Mouse (Mus musculus): ENCODE measurements around the gene Gm7544. TPM values are rescaled to one million over a fixed set of nuclear protein-coding genes. Genes with fewer than 3 reads are reported as not detected.

The Gm7544 gene
- not detected in 2 replicates for polyA plus RNA-seq (2012; rRNA removed)

GRCm38 (mm10) chr1:82955913-82956312 lies at the start of gene Gm7544:
TSS of gene Gm7544 (minus strand) at chr1:82956013.

GRCm38 (mm10) chr1:83000306-83000705 lies 44.5 kb upstream of the Gm7544 start, which contains the start of gene Gm47959:
TSS of gene Gm47959 (plus strand) at chr1:83000548.

GRCm38 (mm10) chr1:82959870-82960385 lies 4.1 kb upstream of the Gm7544 start, which contains the start of gene Gm47955:
TSS of gene Gm47955 (plus strand) at chr1:82960286.

GRCm38 (mm10) chr1:82943295-82943694 lies 12.5 kb downstream of the Gm7544 start, which contains the start of gene A030003K21Rik:
TSS of gene A030003K21Rik (minus strand) at chr1:82943388.

GRCm38 (mm10) chr1:82931326-82931725 lies 24.5 kb downstream of the Gm7544 start, which contains the start of gene Gm6217:
TSS of gene Gm6217 (minus strand) at chr1:82931399.

GRCm38 (mm10) chr1:82924650-82925049 lies 31.2 kb downstream of the Gm7544 start, which contains the start of gene A030014E15Rik:
TSS of gene A030014E15Rik (plus strand) at chr1:82924917.

GRCm38 (mm10) chr1:82913025-82913424 lies 42.8 kb downstream of the Gm7544 start, which contains the start of gene A030005L19Rik:
TSS of gene A030005L19Rik (plus strand) at chr1:82913325.

Other genes starting within 250 kb of the Gm7544 start
- gene Mff, start 231.1 kb downstream of the Gm7544 start, polyA plus RNA-seq (2012; rRNA removed), result 43.2 and 63.6 TPM in 2 replicates
- gene Tm4sf20, start 187.6 kb downstream of the Gm7544 start, polyA plus RNA-seq (2012; rRNA removed), result not detected in 2 replicates
- gene Gm47791, start 184.8 kb downstream of the Gm7544 start, polyA plus RNA-seq (2012; rRNA removed), result not detected in 2 replicates
- 11.9 and 12.7 TPM in 2 replicates for gene Agfg1, start 116.5 kb downstream of the Gm7544 start, polyA plus RNA-seq (2012; rRNA removed)
- 0.21 and 0.22 TPM in 2 replicates for gene A030005L19Rik, start 42.7 kb downstream of the Gm7544 start, polyA plus RNA-seq (2012; rRNA removed)
- gene A030014E15Rik, start 31.1 kb downstream of the Gm7544 start, polyA plus RNA-seq (2012; rRNA removed), result not detected in 2 replicates
- not detected in 2 replicates for gene Gm6217, start 24.6 kb downstream of the Gm7544 start, polyA plus RNA-seq (2012; rRNA removed)
- not detected in 2 replicates for gene A030003K21Rik, start 12.6 kb downstream of the Gm7544 start, polyA plus RNA-seq (2012; rRNA removed)
- not detected in 2 replicates for gene Gm47955, start 4.3 kb upstream of the Gm7544 start, polyA plus RNA-seq (2012; rRNA removed)
- gene Gm47959, start 44.5 kb upstream of the Gm7544 start, polyA plus RNA-seq (2012; rRNA removed), result not detected in 2 replicates
- 0.03 and 0.06 TPM in 2 replicates for gene Slc19a3, start 82.4 kb upstream of the Gm7544 start, polyA plus RNA-seq (2012; rRNA removed)
- not detected in 2 replicates for gene Krtap28-10, start 86.5 kb upstream of the Gm7544 start, polyA plus RNA-seq (2012; rRNA removed)
- not detected in 2 replicates for gene Gm47969, start 88.9 kb upstream of the Gm7544 start, polyA plus RNA-seq (2012; rRNA removed)
- gene A030005K14Rik, start 103.4 kb upstream of the Gm7544 start, polyA plus RNA-seq (2012; rRNA removed), result not detected in 2 replicates
- gene Krtap28-13, start 104.9 kb upstream of the Gm7544 start, polyA plus RNA-seq (2012; rRNA removed), result not detected in 2 replicates
- gene Ccl20, start 160.8 kb upstream of the Gm7544 start, polyA plus RNA-seq (2012; rRNA removed), result 0.11 TPM in 1 of 2 replicates, not detected in the other
- gene Daw1, start 203.7 kb upstream of the Gm7544 start, polyA plus RNA-seq (2012; rRNA removed), result 0.06 TPM in 1 of 2 replicates, not detected in the other